Mouse (Mus musculus) liver, postnatal 0 days (tissue): ENCODE data around the gene Tle1. TPM values are rescaled to one million over a fixed set of nuclear protein-coding genes. Genes with fewer than 3 reads are reported as not detected.

Experiments used
- ATAC-seq: fragments of 200-750 bp; cut with Nextera tagmentation; 2 replicates; pipeline ENCODE4 v1.8.0; 2017; ENCODE audit warnings: mild to moderate bottlenecking, moderate library complexity
- DNase-seq: peaks from one replicate; pipeline ENCODE4 v3.0.0-alpha.2; 2016
- H3K27ac ChIP-seq: fragments of 300-500 bp; sonication (generic); 2 replicates; pipeline ENCODE4 v1.5.1; 2014; ENCODE audit warnings: antibody characterized with exemption, moderate library complexity, mild to moderate bottlenecking, low read depth
- H3K27me3 ChIP-seq: fragments of 300-500 bp; sonication (generic); 2 replicates; pipeline ENCODE4 v1.6.1; 2014; ENCODE audit warnings: low read length, control low read depth, mixed read lengths; ENCODE audit not compliant: insufficient read depth
- H3K36me3 ChIP-seq: fragments of 300-500 bp; sonication (generic); replicated peaks from 2 replicates; pipeline ENCODE4 v1.6.1; 2014; ENCODE audit warnings: mild to moderate bottlenecking, control low read depth, low read length, moderate library complexity, mixed read lengths; ENCODE audit not compliant: insufficient read depth
- H3K4me1 ChIP-seq: fragments of 300-500 bp; sonication (generic); 2 replicates; pipeline ENCODE4 v1.6.1; 2014; ENCODE audit warnings: antibody characterized with exemption, mild to moderate bottlenecking, control low read depth; ENCODE audit not compliant: insufficient read depth
- H3K4me2 ChIP-seq: fragments of 300-500 bp; sonication (generic); 2 replicates; pipeline ENCODE4 v1.6.1; 2014; ENCODE audit warnings: low read depth, mild to moderate bottlenecking, low read length, moderate library complexity, mixed read lengths
- H3K4me3 ChIP-seq: fragments of 300-500 bp; sonication (generic); 2 replicates; pipeline ENCODE4 v1.5.1; 2014; ENCODE audit warnings: low read depth, low read length
- H3K9ac ChIP-seq: fragments of 300-500 bp; sonication (generic); replicated peaks from 2 replicates; pipeline ENCODE4 v1.6.1; 2014; ENCODE audit warnings: mild to moderate bottlenecking, moderate library complexity
- H3K9me3 ChIP-seq: fragments of 300-500 bp; sonication (generic); 2 replicates; pipeline ENCODE4 v1.6.1; 2016; ENCODE audit warnings: mild to moderate bottlenecking, control low read depth, low read length, mixed read lengths
- CTCF ChIP-seq: sonication (generic); IDR thresholded peaks from 2 replicates; pipeline ENCODE4 v1.5.1; 2016; ENCODE audit warnings: antibody characterized with exemption, low read depth
- EP300 ChIP-seq: IDR thresholded peaks from 2 replicates; pipeline ENCODE4 v1.6.1; 2016; ENCODE audit warnings: antibody characterized with exemption, low read depth, mild to moderate bottlenecking
- WGBS: fragments of 180-500 bp; shearing (Covaris S2); extraction: QIAGEN DNeasy Blood & Tissue Kit; methylation state at CpG from one replicate; pipeline ENCODE4 v1.1.7; 2014; ENCODE audit not compliant: insufficient replicate concordance; 5-methylcytosine and 5-hydroxymethylcytosine counted together
- polyA plus RNA-seq: library from polyadenylated mRNA; unstranded; fragments of >200 nt; fragmentation: Nextera tagmentation; extraction: Ambion mirVana; gene quantifications from 2 replicates; pipeline ENCODE4 v1.2.1, GENCODE M21; 2015

The Tle1 gene
- polyA plus RNA-seq, 1 experiment from 2014 or later: 20.3 TPM

DNA sequence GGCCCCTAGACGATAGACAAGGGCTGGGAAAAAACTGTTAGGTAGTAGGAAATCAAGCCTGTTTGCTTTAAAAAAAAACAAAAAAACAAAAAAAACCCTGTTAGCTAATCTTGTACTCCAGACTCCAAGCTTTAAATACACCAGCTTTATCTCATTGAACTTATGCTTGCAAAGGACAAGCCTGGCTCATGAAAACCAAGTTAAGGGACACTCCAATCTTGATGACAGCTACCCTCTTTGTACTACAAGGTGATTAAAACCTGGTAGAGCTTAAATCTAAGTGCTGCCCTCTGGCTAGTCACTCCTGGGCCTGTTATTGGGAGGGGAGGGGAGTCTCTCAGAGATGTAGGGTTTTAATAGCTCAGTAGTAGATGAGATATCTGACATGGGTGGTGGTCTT lies 7.4 kb downstream of the Tle1 start:
- Histone ChIP-seq H3K9me3 (no peaks in the 10 kb centered on the region), H3K9ac (no peak overlapping the region), H3K27ac (no peak overlapping the region), H3K36me3 (peaks cover 19% of the 10 kb centered on the region), H3K4me3 (no peak overlapping the region), H3K4me2 (no peak overlapping the region), H3K27me3 (no peaks in the 10 kb centered on the region), H3K4me1 (peaks cover 12% of the 10 kb centered on the region)
- WGBS: 46% methylated on average over 1 of the region's 1 CpGs
- no peak for ATAC-seq
- TF ChIP-seq EP300: 0 out of 2 replicates have a peak, but pooled peaks have one; percentile 58
- no peak for TF ChIP-seq CTCF
- DNase-seq: no peak

DNA sequence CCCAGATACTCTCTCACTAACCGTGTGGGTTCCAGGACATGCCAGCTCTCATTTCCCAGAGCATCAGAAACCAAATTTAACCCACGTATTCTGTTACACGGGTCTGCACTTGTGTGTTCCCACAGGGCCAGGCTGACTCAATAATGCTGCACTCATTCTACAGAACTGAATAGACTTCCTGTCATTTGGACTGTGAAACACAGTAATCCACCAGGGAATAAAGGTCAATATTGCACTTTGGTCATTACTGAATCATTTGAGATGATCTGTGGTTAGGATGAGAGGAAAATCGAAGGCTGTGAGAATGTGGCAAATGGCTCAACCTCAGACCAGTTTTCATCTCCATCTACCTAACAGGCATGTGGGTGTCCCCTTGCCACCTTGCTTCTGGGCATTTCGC lies 16.2 kb downstream of the Tle1 start:
- H3K27me3 ChIP-seq: no peaks in the 10 kb centered on the region
- H3K9ac ChIP-seq: no peak overlapping the region
- no peak overlapping the region for H3K4me2 ChIP-seq
- TF ChIP-seq EP300 (no peak), CTCF (no peak)
- H3K4me3 ChIP-seq: no peak overlapping the region
- peak; percentile 83 for ATAC-seq
- peaks cover 6% of the 10 kb centered on the region for H3K4me1 ChIP-seq
- peaks cover 6% of the 10 kb centered on the region for H3K36me3 ChIP-seq
- DNase-seq: no peak
- 65% methylated on average over 5 of the region's 5 CpGs for WGBS
- H3K9me3 ChIP-seq: no peaks in the 10 kb centered on the region
- H3K27ac ChIP-seq: 0 out of 2 replicates have a peak overlapping the region, but pooled peaks have one; percentile 6

DNA sequence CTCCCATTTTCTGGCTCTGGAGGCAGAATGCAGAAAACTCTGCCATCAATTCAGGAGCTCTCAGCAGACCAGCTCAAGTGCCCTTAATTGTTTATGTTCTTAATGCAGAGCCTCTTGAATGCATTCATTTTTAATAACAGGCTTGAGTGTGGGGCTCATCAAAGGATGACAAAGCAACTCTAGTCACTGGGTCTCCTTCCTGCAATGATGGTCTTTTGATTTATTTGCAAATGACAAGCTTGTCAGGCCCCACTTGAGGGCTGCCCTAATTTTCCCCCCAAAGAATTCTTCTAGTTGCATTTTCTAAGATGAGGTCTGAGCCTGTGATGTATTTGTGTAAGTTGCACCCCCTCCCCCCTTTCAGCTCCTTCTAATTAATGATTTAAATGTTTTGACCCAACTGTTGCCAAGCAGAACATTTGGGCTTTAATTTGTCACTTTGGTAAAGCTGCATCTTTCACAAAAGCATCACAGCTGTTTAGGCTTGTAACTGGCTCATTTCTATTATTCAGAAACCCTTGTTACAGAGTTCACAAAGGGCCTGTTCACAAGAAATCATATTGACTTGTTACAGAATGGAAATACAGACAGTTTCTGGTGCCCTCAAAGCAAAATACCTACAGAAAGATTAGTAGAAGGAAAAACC lies 18.3 kb downstream of the Tle1 start:
- Histone ChIP-seq H3K27me3 (no peaks in the 10 kb centered on the region), H3K9ac (no peak overlapping the region), H3K9me3 (no peaks in the 10 kb centered on the region), H3K4me1 (peaks cover 6% of the 10 kb centered on the region), H3K36me3 (peaks cover 2% of the 10 kb centered on the region; the same call in 1 of the 2 replicates), H3K27ac (no peak overlapping the region), H3K4me2 (no peak overlapping the region), H3K4me3 (no peak overlapping the region)
- ATAC-seq (no peak), DNase-seq (no peak)
- no peak for TF ChIP-seq EP300
- no peak for TF ChIP-seq CTCF

DNA sequence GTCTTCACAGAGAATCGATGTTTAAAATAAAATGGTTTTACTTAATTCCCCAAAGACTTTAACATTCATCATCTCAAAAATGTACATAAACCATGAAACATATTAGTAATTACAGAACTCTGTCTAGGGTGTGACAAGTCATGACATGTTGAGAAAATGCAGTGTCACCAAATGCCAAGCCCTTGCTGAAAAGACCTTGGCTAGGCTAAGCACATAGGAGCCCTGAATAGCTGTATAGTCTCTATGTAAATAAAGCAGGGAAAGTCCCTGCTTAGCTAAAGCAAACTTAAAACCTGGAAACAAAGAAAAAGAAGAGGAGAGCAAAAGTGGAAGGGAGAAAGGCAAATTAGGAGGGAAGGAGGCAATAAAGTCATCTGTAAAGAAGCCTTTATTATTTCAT lies 24.8 kb downstream of the Tle1 start:
- TF ChIP-seq EP300 (no peak), CTCF (no peak)
- Histone ChIP-seq H3K36me3 (peaks cover 4% of the 10 kb centered on the region; the same call in 1 of the 2 replicates), H3K9me3 (no peaks in the 10 kb centered on the region), H3K4me2 (no peak overlapping the region), H3K4me3 (no peak overlapping the region), H3K27ac (no peak overlapping the region), H3K27me3 (no peaks in the 10 kb centered on the region), H3K9ac (no peak overlapping the region), H3K4me1 (0 out of 2 replicates have a peak, but pooled peaks cover 2% of the 10 kb centered on the region)
- 86% methylated on average over 1 of the region's 1 CpGs for WGBS
- ATAC-seq (0 out of 2 replicates have a peak, but pooled peaks have one; percentile 23), DNase-seq (no peak)

DNA sequence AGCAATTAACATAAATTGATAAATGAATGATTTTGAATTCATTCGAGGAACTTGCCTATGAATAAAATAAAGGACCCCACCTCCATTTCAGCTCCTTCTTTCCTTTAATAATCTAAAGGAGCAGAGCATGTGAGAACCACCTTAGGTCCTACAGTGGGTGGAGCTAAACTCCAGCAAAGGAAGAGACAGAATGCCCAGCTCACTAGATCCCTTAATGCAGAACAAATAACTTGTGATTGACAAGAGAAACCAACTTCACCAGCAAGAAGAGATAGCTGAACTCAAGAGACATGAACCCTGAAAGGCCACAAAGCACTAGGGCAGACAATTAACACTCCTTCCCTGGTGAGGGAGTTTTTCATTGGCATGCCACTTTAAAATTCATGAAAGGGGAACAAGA lies 32.5 kb downstream of the Tle1 start:
- Histone ChIP-seq H3K36me3 (peaks cover 9% of the 10 kb centered on the region), H3K9ac (no peak overlapping the region), H3K4me3 (no peak overlapping the region), H3K9me3 (no peaks in the 10 kb centered on the region), H3K27me3 (no peaks in the 10 kb centered on the region), H3K27ac (no peak overlapping the region), H3K4me1 (no peaks in the 10 kb centered on the region), H3K4me2 (no peak overlapping the region)
- ATAC-seq (no peak), DNase-seq (no peak)
- TF ChIP-seq EP300 (no peak), CTCF (no peak)
- 55% methylated on average over 1 of the region's 1 CpGs for WGBS

DNA sequence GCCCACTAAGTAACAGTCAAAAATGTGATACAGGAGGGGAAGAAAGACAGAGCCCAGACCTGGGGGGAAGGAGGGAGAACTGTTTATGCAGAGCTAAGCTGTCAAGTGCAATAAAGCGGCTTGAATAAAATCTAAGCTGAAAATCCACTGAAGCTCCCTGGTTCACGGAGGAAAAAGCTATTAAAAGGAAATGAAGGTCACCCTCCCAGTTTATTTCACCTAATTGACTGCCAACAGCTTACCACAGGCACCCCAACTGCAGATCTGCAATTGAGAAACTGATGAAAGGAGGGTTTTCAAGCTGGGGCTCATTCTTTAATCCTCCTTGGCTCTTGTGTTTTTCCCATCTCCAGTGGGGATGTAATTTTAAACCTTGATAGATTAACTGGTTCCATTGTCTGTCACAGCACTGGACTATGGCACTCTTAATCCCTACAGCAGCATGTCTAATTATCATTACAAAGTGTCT lies 32.9 kb downstream of the Tle1 start:
- Histone ChIP-seq H3K9me3 (no peaks in the 10 kb centered on the region), H3K27me3 (no peaks in the 10 kb centered on the region), H3K36me3 (peaks cover 9% of the 10 kb centered on the region), H3K27ac (no peak overlapping the region), H3K4me3 (no peak overlapping the region), H3K4me2 (no peak overlapping the region), H3K4me1 (no peaks in the 10 kb centered on the region), H3K9ac (no peak overlapping the region)
- no peak for DNase-seq
- no peak for ATAC-seq
- WGBS: 73% methylated on average over 2 of the region's 2 CpGs
- TF ChIP-seq CTCF: no peak
- no peak for TF ChIP-seq EP300
